Mouse (Mus musculus) urinary bladder, adult 18-20 months (tissue): ENCODE measurements around the gene Taar5.
A peak's percentile ranks its signal among the peaks of the same experiment; 100 is the strongest.

Experiments
- DNase-seq, 2 experiments: peaks; one replicate each; pipeline ENCODE4 v3.0.0; 2022; ENCODE audit warnings: low spot score in 2 of 2, mixed read lengths in 2 of 2

The Taar5 gene

GRCm38 (mm10) chr10:23970656-23971165, at the start of gene Taar5:
Taar5 (plus strand) TSS chr10:23970706.
- no peak for DNase-seq

- DNase-seq: no peak
Measured at GRCm38 (mm10) chr10:23922468-23922867, 48.0 kb upstream of the Taar5 start.

- no peak for DNase-seq
Measured at GRCm38 (mm10) chr10:23923941-23924340, 46.6 kb upstream of the Taar5 start.

GRCm38 (mm10) chr10:23937613-23938012, 32.9 kb upstream of the Taar5 start:
- no peak for DNase-seq

GRCm38 (mm10) chr10:23938312-23938711, 32.2 kb upstream of the Taar5 start, which contains the start of gene Taar2:
Taar2 (plus strand) TSS chr10:23938572.
- DNase-seq: no peak

- DNase-seq: no peak
Measured at GRCm38 (mm10) chr10:23942465-23942864, 28.0 kb upstream of the Taar5 start.

GRCm38 (mm10) chr10:23948026-23948425, 22.5 kb upstream of the Taar5 start:
- no peak for DNase-seq

GRCm38 (mm10) chr10:23949508-23950005, 20.9 kb upstream of the Taar5 start, which contains the start of gene Taar3:
Taar3 (plus strand) TSS chr10:23949558.
- DNase-seq: no peak

- DNase-seq: no peak
Measured at GRCm38 (mm10) chr10:23951714-23952113, 18.8 kb upstream of the Taar5 start.

GRCm38 (mm10) chr10:23959071-23959470, 11.4 kb upstream of the Taar5 start:
- peak; percentile 15 to 58 for DNase-seq

GRCm38 (mm10) chr10:23960444-23960915, 10.0 kb upstream of the Taar5 start, which contains the start of gene Taar4:
Taar4 (plus strand) TSS chr10:23960494.
- DNase-seq: no peak

- no peak for DNase-seq
Measured at GRCm38 (mm10) chr10:23963444-23963843, 7.1 kb upstream of the Taar5 start.

GRCm38 (mm10) chr10:23964921-23965610, 5.4 kb upstream of the Taar5 start:
- no peak for DNase-seq

GRCm38 (mm10) chr10:23971256-23971655, 750 bp downstream of the Taar5 start:
- DNase-seq: no peak

GRCm38 (mm10) chr10:23977958-23978357, 7.5 kb downstream of the Taar5 start:
- no peak for DNase-seq

GRCm38 (mm10) chr10:23978901-23979705, 8.6 kb downstream of the Taar5 start:
- peak; percentile 34 to 47 for DNase-seq

GRCm38 (mm10) chr10:23985546-23985945, 15.0 kb downstream of the Taar5 start, which contains the start of gene Taar6:
Taar6 (minus strand) TSS chr10:23985646.
- DNase-seq: no peak

- no peak for DNase-seq
Measured at GRCm38 (mm10) chr10:23986419-23986818, 15.9 kb downstream of the Taar5 start.

GRCm38 (mm10) chr10:23993381-23993780, 22.9 kb downstream of the Taar5 start, which contains the start of gene Taar7a:
Taar7a (minus strand) TSS chr10:23993481.
- DNase-seq: no peak

- no peak for DNase-seq
Measured at GRCm38 (mm10) chr10:23999639-24000038, 29.1 kb downstream of the Taar5 start, which contains the start of gene Taar7b. Taar7b (plus strand) TSS chr10:23999939.

- DNase-seq: no peak
Measured at GRCm38 (mm10) chr10:24006442-24006841, 35.9 kb downstream of the Taar5 start.

- DNase-seq: no peak
Measured at GRCm38 (mm10) chr10:24007034-24007433, 36.5 kb downstream of the Taar5 start.
